Mouse (Mus musculus) ES-Bruce4 (cell line): ENCODE measurements around the gene Camsap2.

Experiments used
- CTCF ChIP-seq: IDR thresholded peaks from one replicate; pipeline ENCODE4 v1.8.1; 2011; ENCODE audit warnings: low read depth, low read length
- EP300 ChIP-seq: IDR thresholded peaks from 2 replicates; pipeline ENCODE4 v1.6.1; 2011; ENCODE audit warnings: low read depth, low read length; ENCODE audit not compliant: insufficient read depth

DNA sequence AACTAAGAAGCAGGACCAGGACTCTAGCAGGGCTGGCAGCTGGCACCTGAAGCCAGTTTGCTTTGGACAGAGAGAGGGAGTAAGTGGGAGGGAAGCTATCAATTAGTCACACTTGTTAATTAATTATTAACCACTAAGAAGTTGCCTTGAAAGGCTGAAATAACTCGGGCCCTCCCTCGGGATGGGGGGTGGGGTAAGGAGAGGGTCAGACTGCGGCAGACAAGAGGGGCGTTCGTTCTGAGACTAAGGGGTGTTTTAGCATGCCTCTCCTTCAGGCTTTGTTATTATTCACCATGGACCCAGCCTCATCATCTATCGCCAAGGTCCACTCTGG, 116.9 kb downstream of the Camsap2 start:
- TF ChIP-seq EP300 (no peak), CTCF (no peak)
